Mouse (Mus musculus) left cerebral cortex, postnatal 36 days (tissue): ENCODE measurements around the gene Mllt3. TPM values are rescaled to one million over a fixed set of nuclear protein-coding genes. Genes with fewer than 3 reads are reported as not detected.

Source experiments
- DNase-seq, 2 experiments: peaks; one replicate each; pipeline ENCODE4 v3.0.0; 2021 to 2022; ENCODE audit warnings: low spot score in 2 of 2, mixed read lengths in 1 of 2
- intact Hi-C: fragments of 180-260 bp; cut with DNase I; formaldehyde crosslinking; loops from one replicate; pipeline ENCODE4 v1.15.1; 2025
- total RNA-seq, 2 experiments: library from RNA; stranded (reverse); gene quantifications; 2 replicates each; pipeline ENCODE4 v1.2.3; 2021

Mllt3 gene
- total RNA-seq, 2 experiments from 2014 or later = 27.1 to 40.0 TPM

- DNase-seq = no peak
- intact Hi-C loops = no loop called here
Observed at GRCm38 (mm10) chr4:87844668-87845210, 188.4 kb downstream of the Mllt3 start.

GRCm38 (mm10) chr4:87840210-87840910, 192.8 kb downstream of the Mllt3 start:
- intact Hi-C loops = no loop called here
- DNase-seq = no peak

- intact Hi-C loops = no loop called here
- DNase-seq = no peak
Observed at GRCm38 (mm10) chr4:87838716-87839115, 194.4 kb downstream of the Mllt3 start.

GRCm38 (mm10) chr4:87837471-87838361, 195.4 kb downstream of the Mllt3 start:
- intact Hi-C loops = no loop called here
- DNase-seq = no peak

GRCm38 (mm10) chr4:87836257-87836656, 196.9 kb downstream of the Mllt3 start:
- DNase-seq = no peak
- intact Hi-C loops = no loop called here

- DNase-seq = no peak
- intact Hi-C loops = no loop called here
Observed at GRCm38 (mm10) chr4:87835191-87835590, 198.0 kb downstream of the Mllt3 start.

- no peak for DNase-seq
- intact Hi-C loops = no loop called here
Observed at GRCm38 (mm10) chr4:87834310-87834709, 198.9 kb downstream of the Mllt3 start.

- no peak for DNase-seq
- intact Hi-C loops = no loop called here
Observed at GRCm38 (mm10) chr4:87830794-87831306, 202.3 kb downstream of the Mllt3 start.

- intact Hi-C loops = no loop called here
- no peak for DNase-seq
Observed at GRCm38 (mm10) chr4:87829426-87830063, 203.6 kb downstream of the Mllt3 start.

- intact Hi-C loops = no loop called here
- DNase-seq = no peak
Observed at GRCm38 (mm10) chr4:87826336-87826735, 206.8 kb downstream of the Mllt3 start.

GRCm38 (mm10) chr4:87823623-87824022, 209.5 kb downstream of the Mllt3 start:
- intact Hi-C loops = no loop called here
- DNase-seq = no peak

GRCm38 (mm10) chr4:87823191-87823590, 210.0 kb downstream of the Mllt3 start:
- DNase-seq = no peak
- intact Hi-C loops = no loop called here

GRCm38 (mm10) chr4:87820911-87821310, 212.3 kb downstream of the Mllt3 start:
- intact Hi-C loops = no loop called here
- DNase-seq = no peak

GRCm38 (mm10) chr4:87819182-87819581, 214.0 kb downstream of the Mllt3 start:
- intact Hi-C loops = no loop called here
- peak; percentile 14 to 17 for DNase-seq

GRCm38 (mm10) chr4:87818276-87818675, 214.9 kb downstream of the Mllt3 start:
- intact Hi-C loops = no loop called here
- no peak for DNase-seq

GRCm38 (mm10) chr4:87815465-87816108, 217.6 kb downstream of the Mllt3 start:
- intact Hi-C loops = no loop called here
- DNase-seq = no peak

- intact Hi-C loops = no loop called here
- no peak for DNase-seq
Observed at GRCm38 (mm10) chr4:87811899-87812298, 221.3 kb downstream of the Mllt3 start.

- intact Hi-C loops = no loop called here
- DNase-seq = no peak
Observed at GRCm38 (mm10) chr4:87806196-87806987, 226.8 kb downstream of the Mllt3 start.

GRCm38 (mm10) chr4:87804576-87804975, 228.6 kb downstream of the Mllt3 start:
- intact Hi-C loops = no loop called here
- DNase-seq = no peak
